Mouse (Mus musculus): ENCODE data around the gene Slco1a5.
"Not testable (repeated sequence)": the region's sequence is repeated elsewhere in the genome, so short reads cannot be mapped to it uniquely, and the experiment has no call there.

The Slco1a5 gene

DNA sequence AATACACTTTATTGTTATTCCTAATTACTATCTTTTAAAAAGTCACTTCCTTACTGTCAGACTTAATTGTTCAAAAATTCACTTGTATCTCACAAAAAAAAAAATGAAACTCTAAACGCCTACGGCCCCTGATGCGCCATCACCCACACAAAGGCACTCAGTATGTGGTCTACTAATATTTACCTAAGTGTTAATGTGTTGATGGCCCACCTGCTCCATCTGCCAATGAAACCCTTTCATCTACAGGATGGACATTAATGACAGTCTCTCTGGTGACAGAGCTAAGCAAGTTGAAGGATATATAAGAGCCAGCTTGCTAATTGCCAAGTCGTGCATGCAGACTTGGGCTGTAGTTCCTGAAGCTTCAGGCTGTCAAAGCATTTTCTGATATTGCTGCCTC, 24.7 kb downstream of the Slco1a5 start, which contains the start of gene Iapp:
Iapp (plus strand) TSS at position 326 of the 400 bp plus-strand sequence.
- DNase-seq (ENCODE audit: low spot score in 2 of 2) = no peak

DNA sequence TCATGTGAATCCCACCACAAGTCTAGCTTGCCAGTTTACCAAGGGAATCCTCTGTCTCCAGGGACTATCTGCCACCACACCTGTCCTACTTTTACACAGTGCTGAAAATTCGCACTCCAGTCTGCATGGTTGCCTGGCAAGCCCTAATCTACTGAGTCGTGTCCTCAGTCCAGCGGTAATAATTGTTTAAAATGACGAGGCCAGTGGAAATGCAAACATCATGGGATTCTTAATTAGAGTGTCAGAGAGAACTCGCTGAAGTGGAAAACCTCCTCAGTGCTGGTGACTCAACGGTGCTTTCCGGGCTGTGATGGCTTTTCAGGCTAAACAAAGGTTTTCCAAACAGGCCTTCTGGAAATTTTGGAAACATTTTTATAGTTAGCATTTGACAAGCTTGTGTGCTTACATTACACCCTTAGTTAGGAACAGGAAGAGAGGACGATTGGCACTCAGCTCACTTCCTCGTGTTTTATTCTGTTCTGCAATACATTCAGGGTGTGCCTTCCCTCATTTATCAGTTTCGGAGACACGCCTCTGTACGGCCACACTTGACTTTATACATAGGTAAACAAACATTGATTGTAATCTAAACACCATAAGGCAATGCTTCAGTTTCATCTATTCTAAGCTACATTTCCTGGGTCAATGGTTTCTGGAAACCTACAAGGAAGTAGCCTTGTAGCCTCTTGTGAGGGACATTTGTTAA, 33.2 kb downstream of the Slco1a5 start:
- no peak for DNase-seq (ENCODE audit: low spot score in 2 of 2)

DNA sequence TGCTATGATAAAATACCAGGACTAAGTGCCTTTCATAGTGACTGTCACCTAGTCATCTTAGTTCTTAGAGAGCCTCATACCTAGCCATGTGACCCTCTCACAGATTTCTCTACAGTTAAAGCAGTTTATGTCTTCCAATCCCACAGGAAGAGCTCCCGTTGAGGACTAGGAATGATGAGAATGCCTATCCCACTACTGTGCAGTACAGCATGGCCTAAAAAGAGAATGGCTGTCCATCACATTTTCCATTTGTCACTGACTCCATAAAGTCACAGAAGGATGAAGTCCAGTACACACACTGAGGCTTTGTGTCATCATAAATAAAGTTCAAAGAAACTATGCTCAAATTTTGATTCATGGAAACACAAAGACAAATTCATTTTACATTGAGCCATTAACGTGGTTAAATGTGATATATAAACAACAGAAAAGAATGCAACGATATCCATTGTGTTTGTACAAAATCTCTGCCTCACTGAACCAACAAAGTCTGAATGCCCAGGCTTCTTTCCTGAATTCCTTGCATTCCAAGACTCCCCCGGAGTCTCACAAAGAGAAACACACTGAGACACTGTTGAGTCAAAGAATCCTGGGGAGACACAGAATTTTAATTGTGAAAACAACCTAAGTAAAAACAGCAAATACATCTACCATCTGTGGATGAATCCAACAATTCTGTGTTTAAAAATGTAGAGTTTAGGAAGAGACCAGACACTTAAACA, 46.9 kb downstream of the Slco1a5 start:
- no peak for DNase-seq (ENCODE audit: low spot score in 2 of 2)

DNA sequence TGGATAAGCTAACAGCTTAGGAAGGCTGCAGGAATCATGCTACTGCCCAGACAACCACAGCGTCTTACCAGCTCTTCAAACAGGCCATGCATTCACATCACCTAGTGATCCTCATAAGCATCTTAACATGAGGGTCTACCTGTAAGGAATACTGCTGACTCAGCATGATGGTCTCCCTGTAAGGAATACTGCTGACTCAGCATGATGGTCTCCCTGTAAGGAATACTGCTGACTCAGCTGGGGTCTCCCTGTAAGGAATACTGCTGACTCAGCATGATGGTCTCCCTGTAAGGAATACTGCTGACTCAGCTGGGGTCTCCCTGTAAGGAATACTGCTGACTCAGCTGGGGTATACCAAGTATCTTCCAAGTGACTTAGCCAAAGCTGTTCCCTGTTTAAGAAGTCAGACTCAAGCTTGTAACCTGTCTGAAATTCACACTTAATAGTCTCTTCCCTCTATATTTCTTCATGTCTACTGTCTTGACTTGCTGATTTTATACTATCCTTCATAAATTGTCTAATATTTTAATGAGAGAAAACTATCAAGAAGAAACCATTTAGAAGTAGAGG, 72.0 kb downstream of the Slco1a5 start:
- not testable (repeated sequence) for DNase-seq (ENCODE audit: low spot score in 2 of 2)

DNA sequence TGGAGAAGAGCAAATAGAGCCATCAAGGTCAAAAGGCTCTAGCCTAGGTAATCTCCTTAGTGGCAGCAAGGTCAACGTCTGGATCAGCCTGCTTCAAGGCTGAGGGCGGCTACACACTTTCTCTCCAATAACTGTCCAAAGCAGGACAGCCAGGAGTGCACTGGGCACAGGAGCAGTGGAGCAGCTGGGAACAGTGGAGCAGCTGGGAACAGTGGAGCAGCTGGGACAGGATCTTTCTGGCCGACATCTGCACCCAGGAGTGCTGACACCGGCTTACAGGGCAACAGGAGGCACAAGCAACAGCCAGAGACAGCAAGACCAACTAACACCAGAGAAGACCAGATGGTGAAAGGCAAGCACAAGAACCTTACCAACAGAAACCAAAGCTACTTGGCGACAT, 77.7 kb downstream of the Slco1a5 start:
- DNase-seq (ENCODE audit: low spot score in 2 of 2) = no peak

DNA sequence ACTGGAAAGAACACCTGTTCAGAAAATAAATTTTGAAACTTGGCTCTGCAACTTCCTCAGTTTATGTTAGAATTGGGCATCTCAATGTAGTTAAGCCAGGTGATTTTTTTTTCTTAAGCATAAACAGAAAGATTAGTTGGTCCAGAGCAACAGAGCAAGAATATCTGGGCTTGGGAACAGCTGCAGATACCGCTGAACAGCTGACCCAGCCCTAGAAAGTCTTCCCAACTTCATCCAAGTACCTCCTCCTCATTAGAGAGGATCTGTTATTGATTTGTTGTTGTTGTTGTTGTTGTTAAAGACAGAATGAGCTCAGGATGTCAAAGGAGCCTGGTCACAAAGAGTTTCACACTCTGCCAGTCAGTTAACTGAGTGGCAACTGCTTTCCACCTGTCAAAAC, 83.3 kb downstream of the Slco1a5 start:
- no peak for DNase-seq (ENCODE audit: low spot score in 2 of 2)

DNA sequence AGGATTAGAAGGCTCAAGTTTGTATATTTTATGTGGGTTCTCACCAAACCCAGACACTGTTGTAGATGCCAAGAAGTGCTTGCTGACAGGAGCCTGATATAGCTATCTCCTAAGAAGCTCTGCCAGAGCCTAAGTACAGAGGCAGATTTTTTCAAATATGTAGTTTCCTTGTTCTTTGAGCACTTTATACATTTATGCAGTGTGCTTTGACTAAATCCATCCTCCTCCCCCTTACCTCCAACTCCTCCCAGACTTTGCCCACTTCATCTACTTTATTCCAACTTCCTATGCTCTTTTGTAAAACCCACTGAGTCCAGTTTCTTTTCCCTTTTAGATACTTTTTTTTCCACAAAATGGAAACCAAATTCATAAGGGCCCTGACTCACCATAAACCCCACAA, 102.6 kb downstream of the Slco1a5 start:
- no peak for DNase-seq (ENCODE audit: low spot score in 2 of 2)

DNA sequence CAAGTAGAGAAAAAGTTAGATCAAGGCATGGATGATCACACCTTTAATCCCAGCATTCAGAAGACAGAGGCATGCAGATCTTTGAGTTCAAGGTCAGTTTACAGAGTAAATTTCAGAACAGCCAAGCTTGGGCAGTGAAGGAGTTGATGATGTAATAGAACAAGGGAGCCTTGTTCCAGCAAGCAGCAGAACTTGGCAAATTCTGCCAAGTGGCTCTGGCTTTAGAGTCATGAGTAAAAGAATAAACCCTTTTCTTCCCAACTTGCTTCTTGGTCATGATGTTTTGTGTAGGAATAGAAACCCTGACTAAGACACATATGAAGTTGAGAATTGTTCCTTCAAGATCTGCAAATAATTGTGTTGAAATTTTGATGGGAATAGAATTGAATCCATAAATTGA, 111.0 kb downstream of the Slco1a5 start:
- no peak for DNase-seq (ENCODE audit: low spot score in 2 of 2)

DNA sequence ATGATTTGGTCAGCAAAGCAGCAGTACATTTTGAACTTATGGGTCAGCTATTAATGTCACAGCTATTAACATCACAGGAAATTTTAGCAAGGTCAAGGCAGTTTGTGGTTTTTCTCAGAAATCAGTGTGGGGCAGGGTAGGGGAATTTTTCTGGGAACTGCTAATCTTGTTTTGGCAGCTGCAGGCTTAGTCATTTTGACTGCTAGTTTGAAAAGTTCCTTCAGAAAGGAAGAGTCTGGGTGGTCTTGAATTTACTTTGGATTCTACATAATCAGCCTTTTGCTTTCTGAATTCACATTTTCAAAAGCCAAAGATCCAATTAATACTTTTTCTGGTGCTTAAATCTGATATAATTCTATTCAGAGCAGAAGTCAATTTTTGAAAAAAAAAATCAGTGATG, 113.0 kb downstream of the Slco1a5 start:
- no peak for DNase-seq (ENCODE audit: low spot score in 2 of 2)

DNA sequence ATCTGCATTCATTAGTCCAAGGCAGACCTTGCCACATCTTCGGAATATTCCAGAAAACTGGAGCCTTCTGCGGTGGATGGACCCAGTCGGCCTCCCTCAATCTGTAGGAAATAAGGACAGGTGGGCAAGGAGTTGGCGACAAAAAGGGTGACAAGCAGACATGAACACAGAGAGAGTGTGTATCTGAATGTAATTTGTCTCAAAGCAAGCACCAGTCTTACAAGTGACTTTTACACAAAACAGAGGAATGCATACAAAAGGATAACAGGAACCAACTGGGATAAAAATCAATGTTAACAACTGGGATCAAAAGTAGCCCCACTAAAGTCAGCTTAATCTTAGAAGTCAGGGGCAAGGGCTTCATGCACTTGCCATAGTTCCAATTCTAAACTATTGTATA, 114.4 kb downstream of the Slco1a5 start, which contains the start of gene Slco1a6:
Slco1a6 (minus strand) TSS at position 101 of the 400 bp plus-strand sequence.
- DNase-seq (ENCODE audit: low spot score in 2 of 2) = no peak

DNA sequence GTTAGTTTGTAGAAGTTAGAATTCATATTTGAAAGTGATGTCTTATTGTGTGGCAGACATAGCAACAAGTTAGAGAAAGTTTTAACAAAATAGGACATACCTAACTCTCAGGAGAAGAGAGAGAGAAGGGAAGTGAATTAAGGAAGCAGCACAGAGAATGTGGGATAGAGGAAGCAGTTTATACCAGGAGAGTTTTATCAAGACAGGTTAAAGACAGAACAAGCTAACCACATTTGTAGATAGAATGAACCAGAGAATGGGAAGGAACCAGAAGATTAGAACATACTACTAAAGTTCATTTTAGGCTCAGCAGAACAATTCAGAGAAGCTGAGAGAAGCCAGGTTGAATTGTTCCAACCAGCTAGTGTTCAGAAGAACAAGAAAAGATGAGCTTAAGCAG, 122.3 kb downstream of the Slco1a5 start:
- DNase-seq (ENCODE audit: low spot score in 2 of 2) = no peak

DNA sequence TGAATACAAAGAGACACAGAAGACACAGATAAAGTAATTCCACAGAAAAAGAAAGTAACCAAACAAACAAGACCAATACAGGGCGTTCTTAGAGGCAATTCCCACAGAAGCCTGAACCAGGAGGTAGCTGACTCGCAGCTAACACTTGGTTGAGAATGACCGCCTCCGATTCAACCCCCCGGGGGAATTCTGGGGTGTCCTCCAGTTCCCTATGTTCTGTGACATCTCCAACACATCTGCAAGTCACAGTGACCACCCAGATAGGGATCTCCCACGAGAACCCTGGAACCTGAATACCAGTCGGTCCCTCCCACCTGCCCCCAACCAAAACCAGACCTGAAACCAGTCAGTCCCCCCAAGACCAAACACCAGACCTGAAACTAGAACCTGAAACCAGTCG, 128.5 kb downstream of the Slco1a5 start:
- DNase-seq (ENCODE audit: low spot score in 2 of 2) = no peak

DNA sequence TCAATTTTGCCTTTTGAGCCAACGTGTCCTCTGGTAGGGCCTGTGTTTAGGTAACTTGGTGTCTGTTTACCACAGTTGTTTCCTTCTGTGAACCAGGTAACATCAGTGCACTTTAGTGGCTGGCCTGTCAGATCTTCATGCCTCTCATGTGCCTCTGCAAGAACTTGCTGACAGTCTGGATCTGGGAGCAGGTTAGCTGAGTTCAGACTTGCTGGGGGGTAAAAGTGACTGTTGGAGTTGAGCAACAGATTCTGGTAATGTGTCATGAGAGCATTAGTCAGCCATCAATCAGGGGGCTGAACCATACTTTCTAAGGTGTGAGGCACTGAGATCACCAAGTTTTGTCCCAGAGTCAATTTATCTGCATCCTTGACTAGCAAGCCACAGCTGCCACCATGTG, 130.8 kb downstream of the Slco1a5 start:
- DNase-seq (ENCODE audit: low spot score in 2 of 2) = no peak

DNA sequence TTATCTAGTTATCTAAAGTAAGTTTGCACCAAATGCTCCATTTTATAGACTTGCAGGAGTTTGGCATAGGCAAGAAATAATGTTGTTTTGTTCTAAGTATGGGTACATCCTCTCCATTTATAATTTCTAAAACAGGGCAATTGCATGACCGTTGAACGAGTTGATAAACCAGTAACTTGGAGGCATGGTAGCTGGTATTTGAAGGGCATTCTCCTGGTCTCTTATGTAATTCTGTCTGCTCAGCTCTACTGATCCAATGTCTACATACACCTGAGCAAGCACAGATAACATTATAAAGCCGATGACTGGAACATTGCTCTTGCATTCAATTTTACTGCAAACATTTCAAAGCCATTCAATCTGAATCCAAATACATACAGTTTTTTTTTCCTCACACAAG, 135.4 kb downstream of the Slco1a5 start:
- DNase-seq (ENCODE audit: low spot score in 2 of 2) = no peak

DNA sequence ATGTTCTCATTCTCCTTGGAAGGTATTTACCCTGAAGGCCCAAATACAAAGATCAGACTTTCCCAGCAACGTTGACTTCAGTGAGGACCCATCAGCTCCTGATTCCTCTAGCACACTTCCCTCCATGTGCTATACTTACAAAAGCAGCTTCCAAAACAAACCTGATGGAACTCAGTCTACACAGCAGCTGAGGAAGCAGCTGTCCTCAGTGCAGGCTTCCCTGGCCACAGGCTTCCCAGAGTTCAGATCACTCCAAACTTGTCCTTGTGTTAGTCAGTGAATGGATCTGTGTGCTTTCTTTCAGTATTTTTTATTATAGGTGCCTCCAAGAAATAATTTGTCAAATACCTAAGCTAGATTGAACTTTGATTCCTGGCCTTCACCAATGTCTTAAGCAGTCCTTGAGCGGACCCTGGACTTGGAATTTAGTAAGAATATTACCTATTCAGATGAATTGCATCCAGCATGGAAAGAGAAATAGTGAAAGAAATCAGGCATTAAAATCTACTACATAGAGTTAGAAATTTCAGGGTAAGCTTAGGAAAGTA, 136.8 kb downstream of the Slco1a5 start:
- DNase-seq (ENCODE audit: low spot score in 2 of 2) = no peak
